Mouse (Mus musculus): ENCODE results near the gene Chd8.

DNA sequence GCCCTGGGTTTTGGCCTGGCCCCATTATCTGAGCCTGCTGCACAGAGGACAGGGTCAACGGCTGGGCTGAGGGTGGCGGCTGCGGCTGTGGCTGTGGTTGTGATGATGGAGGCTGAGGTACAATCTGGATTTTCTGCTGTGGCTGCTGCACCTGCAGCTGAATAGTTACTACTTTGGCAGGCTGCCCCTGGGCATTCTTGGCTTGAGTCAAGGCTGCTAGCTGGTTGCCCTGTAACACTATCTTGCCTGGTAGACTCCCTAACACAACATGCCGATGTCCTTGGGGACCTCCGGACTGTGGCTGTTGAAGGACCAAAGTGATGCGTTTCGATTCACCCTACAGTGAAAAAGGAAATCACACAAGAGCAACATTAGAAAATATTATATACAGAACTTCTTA lies 22.4 kb downstream of the Chd8 start:
- TF ChIP-seq CTCF (IDR thresholded peaks at IDR 0.05; ENCODE audit: extremely low read depth, insufficient read length, insufficient replicate concordance, low read depth, low read length) (no peak), POLR2A (IDR thresholded peaks at IDR 0.05; ENCODE audit: low read depth, low read length) (no peak)

Data from small intestine, adult 2 months (tissue).